Mouse (Mus musculus): ENCODE data around the gene D1Pas1. TPM values are rescaled to one million over a fixed set of nuclear protein-coding genes. Genes with fewer than 3 reads are reported as not detected.

Gene D1Pas1
- polyA plus RNA-seq, 1 experiment, result not detected

DNA sequence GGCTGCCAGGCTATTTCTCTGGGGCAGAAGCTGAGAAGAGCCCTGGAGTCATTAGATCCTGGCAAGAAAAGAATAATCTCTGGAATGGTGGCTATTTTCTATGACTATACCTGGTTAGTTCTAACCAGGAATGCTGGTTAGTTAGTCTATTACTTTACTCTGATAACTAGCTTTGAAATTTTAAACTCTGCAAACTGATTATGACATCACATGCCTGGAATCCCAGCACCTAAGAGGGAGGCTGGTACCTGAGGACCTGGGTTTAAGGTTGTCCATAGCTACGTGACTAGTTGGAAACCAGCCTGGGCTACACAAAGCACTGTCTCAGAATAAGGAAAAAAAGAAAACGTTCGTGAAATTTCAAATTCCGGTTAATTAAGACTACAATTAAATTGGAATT lies 39.7 kb upstream of the D1Pas1 start:
- H3K4me1 ChIP-seq (replicated peaks; ENCODE audit: control insufficient read depth, insufficient read depth, low read length), result no peaks in the 10 kb centered on the region
- WGBS, result 88% methylated on average over 4 of the region's 4 CpGs
- no peak overlapping the region for H3K27ac ChIP-seq (ENCODE audit: control insufficient read depth, insufficient read depth, low read length)

DNA sequence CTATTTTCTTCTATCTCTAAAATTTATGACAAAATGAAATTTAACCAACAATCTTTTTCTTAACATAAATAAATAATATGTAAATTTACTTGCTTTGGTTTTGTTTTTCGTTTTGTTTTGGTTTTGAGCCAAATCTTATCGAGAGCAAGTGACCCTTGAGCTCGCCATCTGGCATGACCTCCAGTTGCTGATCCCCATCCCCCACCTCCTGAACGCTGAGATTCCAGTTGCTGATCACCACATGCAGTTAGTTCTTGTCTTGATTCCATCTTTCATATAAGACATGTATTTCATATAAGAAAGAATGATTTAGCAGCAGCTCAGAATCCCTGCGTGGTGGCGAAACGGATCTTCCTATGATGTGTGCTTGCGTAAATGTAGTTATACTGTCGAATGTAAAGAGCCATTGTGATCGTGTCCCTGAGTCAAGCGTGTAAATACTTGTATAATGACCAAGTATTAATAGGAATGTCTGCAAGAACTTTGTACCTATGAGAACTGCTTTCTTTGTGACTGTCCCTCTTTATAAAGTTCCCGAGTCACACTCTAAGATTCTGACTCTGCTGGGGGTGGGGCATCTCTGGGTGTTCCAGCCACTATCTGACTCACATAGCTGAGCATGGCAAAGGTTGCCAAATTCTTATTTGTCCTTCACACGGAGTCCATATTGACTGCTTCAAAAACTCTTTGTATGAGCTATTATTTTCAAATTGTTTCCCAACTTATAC lies 36.9 kb upstream of the D1Pas1 start:
- no peak for TF ChIP-seq POLR2A (IDR thresholded peaks at IDR 0.05; ENCODE audit: control insufficient read depth, extremely low read depth, insufficient read depth, low read length, poor library complexity)
- no peak for TF ChIP-seq CTCF (IDR thresholded peaks at IDR 0.05; ENCODE audit: borderline replicate concordance, control insufficient read depth, extremely low read depth, insufficient read depth, low read length, poor library complexity)
- 91% methylated on average over 13 of the region's 13 CpGs for WGBS
- Histone ChIP-seq H3K4me1 (replicated peaks; ENCODE audit: control insufficient read depth, insufficient read depth, low read length) (no peaks in the 10 kb centered on the region), H3K36me3 (ENCODE audit: control insufficient read depth, insufficient read depth, low read length) (no peaks in the 10 kb centered on the region), H3K27ac (ENCODE audit: control insufficient read depth, insufficient read depth, low read length) (no peak overlapping the region), H3K4me3 (ENCODE audit: control insufficient read depth, insufficient read depth, low read length) (no peak overlapping the region), H3K27me3 (ENCODE audit: control insufficient read depth, insufficient read depth, low read length) (no peaks in the 10 kb centered on the region)
- no peak for DNase-seq

More for the DNA sequence above, 39.7 kb upstream of the D1Pas1 start:
- TF ChIP-seq POLR2A (IDR thresholded peaks at IDR 0.05; ENCODE audit: control insufficient read depth, extremely low read depth, insufficient read depth, low read length, poor library complexity), result no peak
- no peak for TF ChIP-seq CTCF (IDR thresholded peaks at IDR 0.05; ENCODE audit: borderline replicate concordance, control insufficient read depth, extremely low read depth, insufficient read depth, low read length, poor library complexity)
- H3K4me3 ChIP-seq (ENCODE audit: control insufficient read depth, insufficient read depth, low read length), result no peak overlapping the region
- H3K36me3 ChIP-seq (ENCODE audit: control insufficient read depth, insufficient read depth, low read length), result no peaks in the 10 kb centered on the region
- no peak for DNase-seq
- H3K27me3 ChIP-seq (ENCODE audit: control insufficient read depth, insufficient read depth, low read length), result no peaks in the 10 kb centered on the region

DNA sequence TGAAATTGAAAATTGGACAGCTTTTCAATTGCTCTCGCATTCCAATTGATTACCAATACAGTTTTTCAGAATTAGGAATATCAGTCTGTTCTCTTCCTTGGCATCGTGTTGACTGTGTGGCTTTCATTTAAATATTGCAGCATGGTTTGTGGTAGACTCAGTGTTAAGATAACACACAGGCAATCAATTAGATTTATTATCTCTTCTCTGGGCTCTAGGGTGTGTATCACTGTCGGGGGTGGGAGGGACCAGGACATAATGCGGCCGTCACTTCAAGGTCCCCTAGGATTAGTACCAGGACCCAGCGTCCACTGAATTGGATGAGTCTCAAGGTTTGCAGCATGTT lies 36.4 kb upstream of the D1Pas1 start:
- WGBS, result 98% methylated on average over 6 of the region's 6 CpGs
- TF ChIP-seq POLR2A (IDR thresholded peaks at IDR 0.05; ENCODE audit: control insufficient read depth, extremely low read depth, insufficient read depth, low read length, poor library complexity) (no peak), CTCF (IDR thresholded peaks at IDR 0.05; ENCODE audit: borderline replicate concordance, control insufficient read depth, extremely low read depth, insufficient read depth, low read length, poor library complexity) (no peak)
- Histone ChIP-seq H3K27ac (ENCODE audit: control insufficient read depth, insufficient read depth, low read length) (no peak overlapping the region), H3K36me3 (ENCODE audit: control insufficient read depth, insufficient read depth, low read length) (no peaks in the 10 kb centered on the region), H3K4me1 (replicated peaks; ENCODE audit: control insufficient read depth, insufficient read depth, low read length) (no peaks in the 10 kb centered on the region), H3K4me3 (ENCODE audit: control insufficient read depth, insufficient read depth, low read length) (no peak overlapping the region), H3K27me3 (ENCODE audit: control insufficient read depth, insufficient read depth, low read length) (no peaks in the 10 kb centered on the region)
- no peak for DNase-seq

- H3K27me3 ChIP-seq (ENCODE audit: control insufficient read depth, insufficient read depth, low read length), result no peaks in the 10 kb centered on the region
- TF ChIP-seq CTCF (IDR thresholded peaks at IDR 0.05; ENCODE audit: borderline replicate concordance, control insufficient read depth, extremely low read depth, insufficient read depth, low read length, poor library complexity) (no peak), POLR2A (IDR thresholded peaks at IDR 0.05; ENCODE audit: control insufficient read depth, extremely low read depth, insufficient read depth, low read length, poor library complexity) (no peak)
- DNase-seq, result no peak
- H3K4me3 ChIP-seq (ENCODE audit: control insufficient read depth, insufficient read depth, low read length), result no peak overlapping the region
- H3K27ac ChIP-seq (ENCODE audit: control insufficient read depth, insufficient read depth, low read length), result no peak overlapping the region
- no peaks in the 10 kb centered on the region for H3K4me1 ChIP-seq (replicated peaks; ENCODE audit: control insufficient read depth, insufficient read depth, low read length)
- WGBS, result 96% methylated on average over 1 of the region's 1 CpGs
- no peaks in the 10 kb centered on the region for H3K36me3 ChIP-seq (ENCODE audit: control insufficient read depth, insufficient read depth, low read length)
Observed at GRCm38 (mm10) chr1:186934205-186934604, 33.0 kb upstream of the D1Pas1 start.

DNA sequence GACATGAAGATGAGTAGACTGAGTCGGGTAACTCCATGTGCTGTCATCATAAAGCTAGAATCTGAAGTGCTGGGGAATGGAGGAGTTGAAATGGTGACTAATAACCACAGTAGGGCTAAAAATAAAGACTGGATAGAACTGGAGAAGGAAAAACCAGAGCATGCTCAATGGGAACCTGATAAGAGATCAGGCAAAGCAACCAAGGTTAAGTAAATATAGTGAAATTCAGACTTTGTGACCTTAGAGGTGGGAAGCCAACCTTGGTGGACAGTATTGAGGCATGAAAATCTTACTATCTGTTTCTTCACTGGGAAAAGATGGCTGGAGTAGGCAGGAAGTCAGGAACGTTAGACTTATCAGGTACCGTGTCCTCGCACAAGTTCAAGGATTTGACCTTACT lies 14.8 kb upstream of the D1Pas1 start:
- no peak for DNase-seq
- no peak overlapping the region for H3K4me3 ChIP-seq (ENCODE audit: control insufficient read depth, insufficient read depth, low read length)
- TF ChIP-seq POLR2A (IDR thresholded peaks at IDR 0.05; ENCODE audit: control insufficient read depth, extremely low read depth, insufficient read depth, low read length, poor library complexity) (no peak), CTCF (IDR thresholded peaks at IDR 0.05; ENCODE audit: borderline replicate concordance, control insufficient read depth, extremely low read depth, insufficient read depth, low read length, poor library complexity) (no peak)
- H3K27me3 ChIP-seq (ENCODE audit: control insufficient read depth, insufficient read depth, low read length), result no peaks in the 10 kb centered on the region
- 92% methylated on average over 4 of the region's 4 CpGs for WGBS
- H3K27ac ChIP-seq (ENCODE audit: control insufficient read depth, insufficient read depth, low read length), result no peak overlapping the region
- H3K36me3 ChIP-seq (ENCODE audit: control insufficient read depth, insufficient read depth, low read length), result no peaks in the 10 kb centered on the region
- H3K4me1 ChIP-seq (replicated peaks; ENCODE audit: control insufficient read depth, insufficient read depth, low read length), result no peaks in the 10 kb centered on the region

DNA sequence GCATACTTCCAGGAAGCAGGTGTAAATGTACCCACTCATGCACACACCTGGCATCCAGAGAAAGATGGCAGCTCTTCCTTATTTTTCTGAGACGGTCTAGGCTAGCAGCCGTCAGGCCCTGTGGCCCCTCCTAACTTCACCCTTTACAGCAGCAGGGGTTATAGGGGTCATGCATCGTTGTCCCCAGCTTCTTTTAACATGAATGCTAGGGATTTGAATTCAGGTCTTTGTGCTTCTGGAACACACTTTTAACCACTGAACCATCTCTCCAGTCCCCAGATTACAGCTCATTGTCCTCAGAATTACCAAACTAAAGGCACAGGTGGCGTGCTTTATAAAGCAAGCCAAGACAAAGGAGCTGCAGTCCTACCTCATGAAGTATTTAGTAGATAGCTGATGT lies 12.6 kb upstream of the D1Pas1 start:
- WGBS, result 89% methylated on average over 4 of the region's 4 CpGs

GRCm38 (mm10) chr1:186959380-186959779 lies 7.8 kb upstream of the D1Pas1 start:
- Histone ChIP-seq H3K36me3 (ENCODE audit: control insufficient read depth, insufficient read depth, low read length) (no peaks in the 10 kb centered on the region), H3K4me3 (ENCODE audit: control insufficient read depth, insufficient read depth, low read length) (no peak overlapping the region), H3K27me3 (ENCODE audit: control insufficient read depth, insufficient read depth, low read length) (no peaks in the 10 kb centered on the region), H3K4me1 (replicated peaks; ENCODE audit: control insufficient read depth, insufficient read depth, low read length) (no peaks in the 10 kb centered on the region), H3K27ac (ENCODE audit: control insufficient read depth, insufficient read depth, low read length) (no peak overlapping the region)
- DNase-seq, result no peak
- 74% methylated on average over 4 of the region's 4 CpGs for WGBS
- TF ChIP-seq POLR2A (IDR thresholded peaks at IDR 0.05; ENCODE audit: control insufficient read depth, extremely low read depth, insufficient read depth, low read length, poor library complexity) (no peak), CTCF (IDR thresholded peaks at IDR 0.05; ENCODE audit: borderline replicate concordance, control insufficient read depth, extremely low read depth, insufficient read depth, low read length, poor library complexity) (no peak)

More for the DNA sequence above, 12.6 kb upstream of the D1Pas1 start:
- TF ChIP-seq POLR2A (IDR thresholded peaks at IDR 0.05; ENCODE audit: control insufficient read depth, extremely low read depth, insufficient read depth, low read length, poor library complexity) (no peak), CTCF (IDR thresholded peaks at IDR 0.05; ENCODE audit: borderline replicate concordance, control insufficient read depth, extremely low read depth, insufficient read depth, low read length, poor library complexity) (no peak)
- no peaks in the 10 kb centered on the region for H3K4me1 ChIP-seq (replicated peaks; ENCODE audit: control insufficient read depth, insufficient read depth, low read length)
- H3K27ac ChIP-seq (ENCODE audit: control insufficient read depth, insufficient read depth, low read length), result no peak overlapping the region
- DNase-seq, result no peak
- H3K27me3 ChIP-seq (ENCODE audit: control insufficient read depth, insufficient read depth, low read length), result no peaks in the 10 kb centered on the region
- no peaks in the 10 kb centered on the region for H3K36me3 ChIP-seq (ENCODE audit: control insufficient read depth, insufficient read depth, low read length)
- no peak overlapping the region for H3K4me3 ChIP-seq (ENCODE audit: control insufficient read depth, insufficient read depth, low read length)

Data from thymus, adult 2 months (tissue).